Mouse (Mus musculus): ENCODE measurements around the gene Dclre1c.
A peak's percentile ranks its signal among the peaks of the same experiment; 100 is the strongest.

The Dclre1c gene

DNA sequence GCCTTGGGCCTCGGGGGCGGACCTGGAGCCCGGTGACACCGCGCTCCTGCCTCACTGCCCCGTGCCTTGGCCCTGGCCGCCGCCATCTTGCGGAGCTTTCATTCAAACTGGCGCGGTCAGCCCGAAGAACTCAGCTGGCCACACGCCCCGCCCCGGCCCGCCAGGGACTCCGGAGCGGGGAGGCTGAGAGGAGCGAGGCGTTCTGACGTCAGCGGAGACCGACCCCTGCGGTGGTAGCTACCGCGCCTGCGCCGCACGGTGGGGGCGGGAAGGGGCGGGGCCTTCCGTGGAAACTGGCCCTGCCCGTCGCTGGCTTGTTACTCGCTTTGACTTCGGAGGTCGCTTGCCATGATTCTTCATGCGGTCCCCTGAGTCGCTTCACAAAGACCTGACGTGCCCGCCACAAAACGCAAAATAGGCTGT is 50.9 kb downstream of the Dclre1c start, which contains the start of gene Suv39h2:
TSS of gene Suv39h2 (minus strand) at position 171 of the 423 bp plus-strand sequence.
- DNase-seq (ENCODE audit: low spot score in 2 of 2), result peak; percentile 96

DNA sequence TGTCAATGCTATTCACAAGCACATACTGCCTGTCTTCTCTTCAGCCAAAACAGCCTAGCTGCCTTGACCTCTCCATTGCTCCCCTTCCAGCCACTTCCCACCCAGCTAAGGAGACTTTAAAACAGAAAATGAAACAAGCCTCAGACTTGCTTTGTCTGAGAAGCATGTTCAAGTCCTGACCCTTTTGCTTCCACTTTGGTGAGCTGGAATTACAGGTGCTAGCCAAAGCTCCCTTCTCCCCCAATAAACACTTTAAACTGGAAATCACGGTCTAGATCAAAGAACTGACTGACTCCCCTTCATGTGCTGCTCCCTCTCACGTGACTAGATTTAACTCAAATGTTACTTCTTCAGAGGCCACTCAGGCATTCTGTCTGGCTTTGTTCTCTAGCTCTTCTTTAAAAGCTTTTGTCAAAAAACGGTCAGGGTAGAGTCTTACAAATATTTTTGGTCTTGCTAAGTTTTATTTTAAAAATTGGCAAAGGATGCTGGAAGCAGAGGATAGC is 51.9 kb downstream of the Dclre1c start:
- no peak for DNase-seq (ENCODE audit: low spot score in 2 of 2)

GRCm38 (mm10) chr2:3480239-3480638 is 56.3 kb downstream of the Dclre1c start:
- no peak for DNase-seq (ENCODE audit: low spot score in 2 of 2)

DNA sequence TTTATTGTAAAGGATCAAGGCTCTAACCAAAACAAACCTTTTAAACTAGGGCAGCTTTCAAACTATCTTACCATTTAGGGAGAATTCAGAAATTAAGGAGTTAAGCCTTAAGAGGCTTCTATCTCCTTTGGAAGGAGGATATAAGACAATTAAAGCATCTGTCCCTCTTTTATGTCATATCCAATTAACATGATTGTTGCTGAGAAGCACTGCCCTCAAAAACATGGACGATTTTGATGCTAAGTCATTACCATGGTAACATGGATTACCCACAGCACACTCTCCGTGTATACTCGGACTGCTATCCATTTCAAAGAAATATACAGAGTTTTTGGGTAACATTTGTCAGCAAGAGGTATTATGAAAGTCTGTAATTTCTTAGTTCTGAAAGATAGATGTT is 65.9 kb downstream of the Dclre1c start:
- DNase-seq (ENCODE audit: low spot score in 2 of 2), result no peak

DNA sequence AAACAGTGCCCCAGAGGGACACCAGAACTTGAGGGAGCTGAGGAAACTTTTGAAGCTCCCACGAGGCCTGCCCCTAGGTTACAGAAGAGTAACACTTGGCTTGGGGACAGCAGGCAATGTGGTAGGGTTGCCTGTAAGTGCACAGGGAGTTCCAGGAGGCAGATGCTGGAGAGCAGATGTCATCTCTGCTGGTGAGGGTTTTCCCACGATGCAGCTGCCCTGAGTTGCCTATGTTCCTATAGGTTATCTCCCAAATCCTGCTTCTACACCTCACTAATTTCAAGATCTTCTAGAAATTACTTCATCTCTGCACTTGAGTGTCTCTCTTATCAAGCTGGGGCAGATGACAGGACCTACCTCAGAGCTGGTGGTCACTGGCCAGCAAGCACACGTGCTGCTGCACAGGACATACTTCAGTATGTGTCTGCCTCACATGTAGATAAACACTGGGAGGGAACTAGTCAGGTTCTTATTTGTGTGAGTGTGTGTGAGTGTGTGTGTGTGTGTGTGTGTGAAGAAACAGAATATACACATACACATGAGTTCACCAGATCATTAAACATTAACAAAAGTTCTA is 70.0 kb downstream of the Dclre1c start:
- no peak for DNase-seq (ENCODE audit: low spot score in 2 of 2)

DNA sequence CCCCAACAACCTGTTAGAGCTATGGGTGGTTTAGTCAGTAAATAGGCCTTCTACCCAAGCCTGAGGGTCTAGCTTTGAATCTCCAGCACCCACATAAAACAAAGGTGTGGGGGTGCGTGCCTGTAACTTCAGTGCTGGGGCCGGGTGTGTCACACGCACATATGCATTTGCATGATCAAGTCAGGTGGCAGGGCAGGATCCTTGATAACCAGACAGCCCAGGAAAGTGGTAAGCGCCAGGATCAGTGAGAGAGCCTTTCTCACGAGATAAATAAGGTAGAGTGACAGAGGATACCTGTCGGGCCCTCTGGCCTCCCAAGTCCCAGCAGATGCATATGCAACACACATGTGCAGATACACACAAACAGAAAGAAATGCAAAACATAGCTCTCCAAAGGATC is 75.6 kb downstream of the Dclre1c start:
- DNase-seq (ENCODE audit: low spot score in 2 of 2), result no peak

- DNase-seq (ENCODE audit: low spot score in 2 of 2), result no peak
These were observed 77.0 kb downstream of the Dclre1c start for GRCm38 (mm10) chr2:3500886-3501285.

GRCm38 (mm10) chr2:3512076-3512475 is 88.1 kb downstream of the Dclre1c start:
- DNase-seq (ENCODE audit: low spot score in 2 of 2), result no peak

GRCm38 (mm10) chr2:3512552-3513454 is 88.9 kb downstream of the Dclre1c start, which contains the start of the genes Gm45902, Hspa14 and Cdnf:
TSS of gene Gm45902 (minus strand) at chr2:3512790.
TSS of gene Hspa14 (minus strand) at chr2:3512814.
TSS of gene Cdnf (plus strand) at chr2:3513030.
- DNase-seq (ENCODE audit: low spot score in 2 of 2), result peak; percentile 98 to 99

All from heart, adult 9 months (tissue).